Mouse (Mus musculus) ZHBTc4 (cell line): ENCODE results near the gene Med18.

ENCODE experiments used
- DNase-seq: peaks from one replicate; pipeline ENCODE4 v3.0.0-alpha.2; 2011; ENCODE audit warnings: low read depth, low spot score

Med18 gene

GRCm38 (mm10) chr4:132463430-132464254 is at the start of gene Med18:
Gene Med18, minus strand, starts transcription at chr4:132463921.
- DNase-seq, result peak; percentile 96

- DNase-seq, result no peak
Measured at GRCm38 (mm10) chr4:132512080-132512479, 48.4 kb upstream of the Med18 start.

- peak; percentile 99 for DNase-seq
Measured at GRCm38 (mm10) chr4:132510352-132510798, 46.7 kb upstream of the Med18 start, which contains the start of gene Sesn2. Gene Sesn2, minus strand, starts transcription at chr4:132510501.

GRCm38 (mm10) chr4:132509621-132510296 is 46.0 kb upstream of the Med18 start:
- peak; percentile 97 for DNase-seq

- no peak for DNase-seq
Measured at GRCm38 (mm10) chr4:132507210-132507609, 43.5 kb upstream of the Med18 start.

GRCm38 (mm10) chr4:132506250-132506649 is 42.5 kb upstream of the Med18 start:
- peak; percentile 47 for DNase-seq

GRCm38 (mm10) chr4:132505800-132506199 is 42.1 kb upstream of the Med18 start:
- peak; percentile 71 for DNase-seq

GRCm38 (mm10) chr4:132505034-132505738 is 41.5 kb upstream of the Med18 start:
- no peak for DNase-seq

GRCm38 (mm10) chr4:132503344-132503743 is 39.6 kb upstream of the Med18 start:
- peak; percentile 28 for DNase-seq

- DNase-seq, result no peak
Measured at GRCm38 (mm10) chr4:132501639-132502038, 37.9 kb upstream of the Med18 start.

GRCm38 (mm10) chr4:132494271-132494918 is 30.7 kb upstream of the Med18 start:
- DNase-seq, result no peak

- no peak for DNase-seq
Measured at GRCm38 (mm10) chr4:132492178-132493060, 28.7 kb upstream of the Med18 start.

GRCm38 (mm10) chr4:132491748-132492147 is 28.0 kb upstream of the Med18 start:
- no peak for DNase-seq

GRCm38 (mm10) chr4:132491057-132491456 is 27.3 kb upstream of the Med18 start:
- no peak for DNase-seq

- no peak for DNase-seq
Measured at GRCm38 (mm10) chr4:132490273-132491010, 26.7 kb upstream of the Med18 start.

GRCm38 (mm10) chr4:132488976-132489375 is 25.3 kb upstream of the Med18 start:
- DNase-seq, result no peak

GRCm38 (mm10) chr4:132488521-132488920 is 24.8 kb upstream of the Med18 start:
- no peak for DNase-seq

GRCm38 (mm10) chr4:132484820-132485219 is 21.1 kb upstream of the Med18 start:
- DNase-seq, result no peak

- no peak for DNase-seq
Measured at GRCm38 (mm10) chr4:132484231-132484630, 20.5 kb upstream of the Med18 start.
